Mouse (Mus musculus): Measurements from ENCODE around the gene Stx1b.
"Not testable (repeated sequence)": the region's sequence is repeated elsewhere in the genome, so short reads cannot be mapped to it uniquely, and the experiment has no call there.

Gene Stx1b

GRCm38 (mm10) chr7:127824176-127824871 is at the start of gene Stx1b, which contains the start of gene Stx4a:
Gene Stx1b (minus strand): TSS chr7:127824549.
Gene Stx4a (plus strand): TSS chr7:127824294.
- peak; percentile 96 for DNase-seq

- DNase-seq, result no peak
These were observed 45.9 kb upstream of the Stx1b start for GRCm38 (mm10) chr7:127870136-127870821.

- DNase-seq, result no peak
These were observed 44.9 kb upstream of the Stx1b start for GRCm38 (mm10) chr7:127869149-127869810.

- no peak for DNase-seq
These were observed 43.3 kb upstream of the Stx1b start for GRCm38 (mm10) chr7:127867641-127868040.

- DNase-seq, result no peak
These were observed 42.1 kb upstream of the Stx1b start for GRCm38 (mm10) chr7:127866434-127866833.

- DNase-seq, result no peak
These were observed 33.9 kb upstream of the Stx1b start for GRCm38 (mm10) chr7:127858258-127858657.

GRCm38 (mm10) chr7:127850906-127851305 is 26.6 kb upstream of the Stx1b start:
- no peak for DNase-seq

- DNase-seq, result no peak
These were observed 25.9 kb upstream of the Stx1b start for GRCm38 (mm10) chr7:127849973-127850875.

GRCm38 (mm10) chr7:127842001-127842718 is 17.8 kb upstream of the Stx1b start:
- peak; percentile 88 to 89 for DNase-seq

- peak; percentile 98 for DNase-seq
These were observed 17.1 kb upstream of the Stx1b start for GRCm38 (mm10) chr7:127841340-127842000.

GRCm38 (mm10) chr7:127840886-127841285 is 16.5 kb upstream of the Stx1b start:
- peak; percentile 83 for DNase-seq

GRCm38 (mm10) chr7:127840031-127840430 is 15.7 kb upstream of the Stx1b start:
- DNase-seq, result not testable (repeated sequence)

GRCm38 (mm10) chr7:127837878-127838277 is 13.5 kb upstream of the Stx1b start:
- peak in 1 of 2 experiments; percentile 53 for DNase-seq

- peak; percentile 49 to 55 for DNase-seq
These were observed 13.1 kb upstream of the Stx1b start for GRCm38 (mm10) chr7:127837473-127837872.

GRCm38 (mm10) chr7:127835550-127835949 is 11.2 kb upstream of the Stx1b start:
- no peak for DNase-seq

GRCm38 (mm10) chr7:127823236-127824171 is 845 bp downstream of the Stx1b start:
- peak; percentile 64 to 74 for DNase-seq

- no peak for DNase-seq
These were observed 1.9 kb downstream of the Stx1b start for GRCm38 (mm10) chr7:127822494-127822893.

- no peak for DNase-seq
These were observed 3.4 kb downstream of the Stx1b start for GRCm38 (mm10) chr7:127820836-127821509.

- peak in 1 of 2 experiments; percentile 2 for DNase-seq
These were observed 6.6 kb downstream of the Stx1b start for GRCm38 (mm10) chr7:127817776-127818175.
